In the genomic region with DNA sequence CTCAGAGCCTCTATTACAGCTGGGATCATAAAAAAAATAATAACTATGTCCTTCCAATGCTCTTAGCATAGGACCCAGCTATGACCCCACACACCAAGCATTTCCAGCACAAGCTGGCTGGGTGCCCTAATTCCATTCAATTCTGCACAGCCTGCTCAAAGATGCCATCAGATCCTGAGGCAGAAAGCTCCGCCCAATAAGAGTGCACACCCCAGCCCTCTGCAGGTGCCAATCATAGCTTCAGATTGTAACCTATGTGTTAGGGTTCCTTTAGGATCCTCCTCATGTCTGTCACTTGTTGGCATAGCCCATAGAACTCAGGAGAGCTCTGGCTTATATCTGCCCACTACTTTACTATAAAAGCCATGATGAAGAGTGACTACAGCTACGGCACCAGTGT, we compare ENCODE assay signal across 21 mouse cellular contexts. TPM values are rescaled to one million over a fixed set of nuclear protein-coding genes. Genes with fewer than 3 reads are reported as not detected.
A peak's percentile ranks its signal among the peaks of the same experiment; 100 is the strongest.
DNase-seq lines count a peak whose midpoint lies in the region; ATAC-seq and TF ChIP-seq lines count a peak whose summit lies in the region.
"Had no signal": no experiment of that assay in that cellular context is flagged by ENCODE, and none has a peak within 500 bp of the region (broad histone marks: within the 10 kb centered on the region; RNA-seq: fewer than 3 reads in every experiment).

No protein-coding gene starts in this region.

- no peak for TF ChIP-seq CTCF in liver, postnatal 0 days (IDR thresholded peaks at IDR 0.05; ENCODE audit: low read depth)

- H3K9me3 ChIP-seq in lung, embryonic 16.5 days (ENCODE audit: control insufficient read depth, low read length), result no peaks in the 10 kb centered on the region
- H3K9me3 ChIP-seq in liver, embryonic 13.5 days (replicated peaks), result no peaks in the 10 kb centered on the region
- H3K9me3 ChIP-seq in liver, postnatal 0 days (ENCODE audit: low read length), result no peaks in the 10 kb centered on the region
- H3K9me3 ChIP-seq in neural tube, embryonic 15.5 days (replicated peaks), result no peaks in the 10 kb centered on the region; the same call in 1 of the 2 replicates
- H3K9me3 ChIP-seq in forebrain, embryonic 13.5 days (replicated peaks), result no peaks in the 10 kb centered on the region
- H3K9me3 ChIP-seq in forebrain, embryonic 10.5 days, result no peaks in the 10 kb centered on the region
- H3K9me3 ChIP-seq: embryonic facial prominence, embryonic 10.5 days; heart, embryonic 13.5 days had no signal

- H3K4me3 ChIP-seq in lung, embryonic 16.5 days (ENCODE audit: low read length), result no peak overlapping the region
- H3K4me3 ChIP-seq in liver, embryonic 13.5 days (replicated peaks), result no peak overlapping the region
- H3K4me3 ChIP-seq in liver, postnatal 0 days (ENCODE audit: low read depth, low read length), result no peak overlapping the region
- H3K4me3 ChIP-seq in neural tube, embryonic 15.5 days (replicated peaks), result no peak overlapping the region
- no peak overlapping the region for H3K4me3 ChIP-seq in forebrain, embryonic 13.5 days
- H3K4me3 ChIP-seq in forebrain, embryonic 10.5 days, result no peak overlapping the region
- H3K4me3 ChIP-seq: embryonic facial prominence, embryonic 10.5 days; heart, adult 2 months; heart, embryonic 13.5 days had no signal

- TF ChIP-seq EP300 in liver, postnatal 0 days (IDR thresholded peaks at IDR 0.05; ENCODE audit: low read depth), result no peak

- WGBS in lung, embryonic 16.5 days, result 60% methylated on average over 2 of the region's 2 CpGs
- WGBS in liver, embryonic 13.5 days (ENCODE audit: insufficient replicate concordance), result 77% methylated on average over 2 of the region's 2 CpGs
- 80% methylated on average over 2 of the region's 2 CpGs for WGBS in liver, postnatal 0 days (ENCODE audit: insufficient replicate concordance)
- WGBS in neural tube, embryonic 15.5 days, result 96% methylated on average over 2 of the region's 2 CpGs
- 91% methylated on average over 2 of the region's 2 CpGs for WGBS in forebrain, embryonic 13.5 days
- WGBS in forebrain, embryonic 10.5 days, result 89% methylated on average over 2 of the region's 2 CpGs

- H3K9ac ChIP-seq in lung, embryonic 16.5 days (ENCODE audit: low read length), result no peak overlapping the region
- peak overlapping the region; percentile 70 for H3K9ac ChIP-seq in liver, embryonic 13.5 days
- no peak overlapping the region for H3K9ac ChIP-seq in liver, postnatal 0 days (replicated peaks)
- H3K9ac ChIP-seq in neural tube, embryonic 15.5 days (replicated peaks), result no peak overlapping the region
- no peak overlapping the region for H3K9ac ChIP-seq in forebrain, embryonic 13.5 days
- H3K9ac ChIP-seq: heart, embryonic 13.5 days had no signal

- peak overlapping the region; percentile 64 for H3K27ac ChIP-seq in lung, embryonic 16.5 days (ENCODE audit: low read length)
- H3K27ac ChIP-seq in liver, embryonic 13.5 days, result peak overlapping the region; percentile 92
- H3K27ac ChIP-seq in liver, postnatal 0 days (ENCODE audit: low read depth), result no peak overlapping the region
- H3K27ac ChIP-seq in neural tube, embryonic 15.5 days (replicated peaks), result no peak overlapping the region
- no peak overlapping the region for H3K27ac ChIP-seq in forebrain, embryonic 13.5 days
- H3K27ac ChIP-seq in forebrain, embryonic 10.5 days, result no peak overlapping the region
- H3K27ac ChIP-seq: heart, adult 2 months; heart, embryonic 13.5 days had no signal

- peaks cover 11% of the 10 kb centered on the region; the same call in 1 of the 2 replicates for H3K4me1 ChIP-seq in lung, embryonic 16.5 days (replicated peaks; ENCODE audit: control insufficient read depth, insufficient read depth, low read length)
- peaks cover 50% of the 10 kb centered on the region for H3K4me1 ChIP-seq in liver, embryonic 13.5 days (replicated peaks)
- H3K4me1 ChIP-seq in liver, postnatal 0 days (ENCODE audit: insufficient read depth), result peaks cover 14% of the 10 kb centered on the region
- H3K4me1 ChIP-seq in neural tube, embryonic 15.5 days, result no peaks in the 10 kb centered on the region
- no peaks in the 10 kb centered on the region for H3K4me1 ChIP-seq in forebrain, embryonic 13.5 days
- H3K4me1 ChIP-seq in forebrain, embryonic 10.5 days, result peaks cover 3% of the 10 kb centered on the region; the same call in 1 of the 2 replicates
- H3K4me1 ChIP-seq: embryonic facial prominence, embryonic 10.5 days had no signal

- H3K36me3 ChIP-seq in lung, embryonic 16.5 days (ENCODE audit: control insufficient read depth, insufficient read depth, low read length), result no peaks in the 10 kb centered on the region
- H3K36me3 ChIP-seq in liver, embryonic 13.5 days, result no peaks in the 10 kb centered on the region
- H3K36me3 ChIP-seq in liver, postnatal 0 days (replicated peaks; ENCODE audit: insufficient read depth, low read length), result no peaks in the 10 kb centered on the region
- no peaks in the 10 kb centered on the region for H3K36me3 ChIP-seq in neural tube, embryonic 15.5 days
- H3K36me3 ChIP-seq in forebrain, embryonic 13.5 days (ENCODE audit: poor library complexity, severe bottlenecking), result no peaks in the 10 kb centered on the region
- H3K36me3 ChIP-seq in forebrain, embryonic 10.5 days (replicated peaks), result no peaks in the 10 kb centered on the region
- H3K36me3 ChIP-seq: embryonic facial prominence, embryonic 10.5 days; heart, embryonic 13.5 days had no signal

- no peak overlapping the region for H3K4me2 ChIP-seq in lung, embryonic 16.5 days (ENCODE audit: low read depth, low read length)
- H3K4me2 ChIP-seq in liver, embryonic 13.5 days, result peak overlapping the region; percentile 65
- H3K4me2 ChIP-seq in liver, postnatal 0 days (ENCODE audit: low read depth, low read length), result 0 out of 2 replicates have a peak overlapping the region, but pooled peaks have one; percentile 6
- no peak overlapping the region for H3K4me2 ChIP-seq in neural tube, embryonic 15.5 days
- no peak overlapping the region for H3K4me2 ChIP-seq in forebrain, embryonic 13.5 days
- H3K4me2 ChIP-seq: heart, embryonic 13.5 days had no signal

- no peaks in the 10 kb centered on the region for H3K27me3 ChIP-seq in lung, embryonic 16.5 days (ENCODE audit: control insufficient read depth, insufficient read depth, low read depth, low read length)
- 0 out of 2 replicates have a peak, but pooled peaks cover 3% of the 10 kb centered on the region for H3K27me3 ChIP-seq in liver, embryonic 13.5 days
- no peaks in the 10 kb centered on the region for H3K27me3 ChIP-seq in liver, postnatal 0 days (ENCODE audit: insufficient read depth, low read length)
- no peaks in the 10 kb centered on the region for H3K27me3 ChIP-seq in neural tube, embryonic 15.5 days (replicated peaks)
- H3K27me3 ChIP-seq in forebrain, embryonic 13.5 days, result no peaks in the 10 kb centered on the region
- no peaks in the 10 kb centered on the region for H3K27me3 ChIP-seq in forebrain, embryonic 10.5 days (ENCODE audit: poor library complexity, severe bottlenecking)
- H3K27me3 ChIP-seq: heart, embryonic 13.5 days had no signal

- DNase-seq in lung, postnatal 14 days, result no peak
- DNase-seq in liver, embryonic 13.5 days, result no peak
- no peak for DNase-seq in liver, postnatal 0 days
- DNase-seq in forebrain, embryonic 10.5 days (ENCODE audit: extremely low spot score, low spot score), result no peak
- DNase-seq: adrenal gland, adult 2 months; adrenal gland, postnatal 25 days; cerebellum, adult 2 months; cerebellum, postnatal 10 days; gastrocnemius, postnatal 14 days; heart, adult 2 months; heart, postnatal 36 days had no signal

- peak; percentile 26; the same call in 1 of the 2 replicates for ATAC-seq in lung, embryonic 16.5 days (ENCODE audit: low read depth)
- ATAC-seq in erythroid progenitor cell, adult 5-6 weeks (replicated peaks; ENCODE audit: low FRiP score, poor library complexity, severe bottlenecking), result peak; percentile 59
- peak; percentile 49 for ATAC-seq in liver, embryonic 13.5 days (ENCODE audit: low read depth)
- ATAC-seq in liver, postnatal 0 days, result 0 out of 2 replicates have a peak, but pooled peaks have one; percentile 12
- no peak for ATAC-seq in neural tube, embryonic 15.5 days (ENCODE audit: low FRiP score)
- no peak for ATAC-seq in forebrain, embryonic 13.5 days
- ATAC-seq: forebrain, embryonic 14.5 days; hindbrain, embryonic 16.5 days had no signal

RNA-seq across cellular contexts. Expression of a gene that starts 7.8 kb away (rescaled TPM):
- 2.6 and 3.3 TPM in 2 replicates for polyA plus RNA-seq in lung, embryonic 16.5 days (2015; fragmentation: Nextera tagmentation; extraction: Ambion mirVana)
- total RNA-seq in erythroid progenitor cell, adult 5-6 weeks (2015; ENCODE audit: low replicate concordance), result 69.6 and 81.1 TPM in 2 replicates
- 47.7 and 48.9 TPM in 2 replicates for total RNA-seq in erythroid progenitor cell, adult 5-6 weeks (2017; ENCODE audit: low replicate concordance)
- polyA plus RNA-seq in liver, embryonic 13.5 days (2015; fragmentation: Nextera tagmentation; extraction: Ambion mirVana), result 89.4 and 99.6 TPM in 2 replicates
- 31.0 and 37.5 TPM in 2 replicates for polyA plus RNA-seq in liver, postnatal 0 days (2015; fragmentation: Nextera tagmentation; extraction: Ambion mirVana)
- polyA plus RNA-seq in neural tube, embryonic 15.5 days (2015; fragmentation: Nextera tagmentation; extraction: Ambion mirVana), result 0.51 and 1.4 TPM in 2 replicates
- 0.81 and 0.83 TPM in 2 replicates for polyA plus RNA-seq in forebrain, embryonic 13.5 days (2015; fragmentation: Nextera tagmentation; extraction: Ambion mirVana)
- 6.0 and 6.8 TPM in 2 replicates for polyA plus RNA-seq in forebrain, embryonic 10.5 days (2016; fragmentation: Nextera tagmentation; extraction: Ambion mirVana)

RNA-seq across cellular contexts. Expression of a gene that starts 27.9 kb away (rescaled TPM):
- 3.2 and 3.4 TPM in 2 replicates for polyA plus RNA-seq in lung, embryonic 16.5 days (2015; fragmentation: Nextera tagmentation; extraction: Ambion mirVana)
- total RNA-seq in erythroid progenitor cell, adult 5-6 weeks (2015; ENCODE audit: low replicate concordance), result 1.4 TPM in 1 of 2 replicates, not detected in the other
- total RNA-seq in erythroid progenitor cell, adult 5-6 weeks (2017; ENCODE audit: low replicate concordance), result not detected in 2 replicates
- polyA plus RNA-seq in liver, embryonic 13.5 days (2015; fragmentation: Nextera tagmentation; extraction: Ambion mirVana), result 0.83 and 0.85 TPM in 2 replicates
- 0.21 and 0.23 TPM in 2 replicates for polyA plus RNA-seq in liver, postnatal 0 days (2015; fragmentation: Nextera tagmentation; extraction: Ambion mirVana)
- polyA plus RNA-seq in neural tube, embryonic 15.5 days (2015; fragmentation: Nextera tagmentation; extraction: Ambion mirVana), result 0.58 and 1.5 TPM in 2 replicates
- 0.21 TPM in 1 of 2 replicates, not detected in the other for polyA plus RNA-seq in forebrain, embryonic 13.5 days (2015; fragmentation: Nextera tagmentation; extraction: Ambion mirVana)
- 0.31 and 0.40 TPM in 2 replicates for polyA plus RNA-seq in forebrain, embryonic 10.5 days (2016; fragmentation: Nextera tagmentation; extraction: Ambion mirVana)
- total RNA-seq: gastrocnemius, adult 18-20 months; gastrocnemius, postnatal 14 days; heart, adult 2 months; heart, postnatal 36 days had no signal
- polyA plus RNA-seq: heart, postnatal 0 days had no signal

RNA-seq across cellular contexts. Expression of a gene that starts 55.5 kb away (rescaled TPM):
- polyA plus RNA-seq in lung, embryonic 16.5 days (2015; fragmentation: Nextera tagmentation; extraction: Ambion mirVana), result 765 and 788 TPM in 2 replicates
- 102 and 110 TPM in 2 replicates for total RNA-seq in erythroid progenitor cell, adult 5-6 weeks (2015; ENCODE audit: low replicate concordance)
- 92.2 and 202 TPM in 2 replicates for total RNA-seq in erythroid progenitor cell, adult 5-6 weeks (2017; ENCODE audit: low replicate concordance)
- polyA plus RNA-seq in liver, embryonic 13.5 days (2015; fragmentation: Nextera tagmentation; extraction: Ambion mirVana), result 130 and 131 TPM in 2 replicates
- 213 and 231 TPM in 2 replicates for polyA plus RNA-seq in liver, postnatal 0 days (2015; fragmentation: Nextera tagmentation; extraction: Ambion mirVana)
- 493 and 522 TPM in 2 replicates for polyA plus RNA-seq in neural tube, embryonic 15.5 days (2015; fragmentation: Nextera tagmentation; extraction: Ambion mirVana)
- 217 and 236 TPM in 2 replicates for polyA plus RNA-seq in forebrain, embryonic 13.5 days (2015; fragmentation: Nextera tagmentation; extraction: Ambion mirVana)
- 225 and 250 TPM in 2 replicates for polyA plus RNA-seq in forebrain, embryonic 10.5 days (2016; fragmentation: Nextera tagmentation; extraction: Ambion mirVana)

Comparison
In these comparisons a context has a peak if more than half of its experiments do, and no peak if none do; other contexts are left out.
1. H3K27ac ChIP-seq: peak in lung, embryonic 16.5 days (single experiment) and liver, embryonic 13.5 days (single experiment); none in liver, postnatal 0 days (single experiment), neural tube, embryonic 15.5 days (single experiment), forebrain, embryonic 13.5 days (single experiment) and forebrain, embryonic 10.5 days (single experiment).
2. ATAC-seq: peak in lung, embryonic 16.5 days (single experiment), erythroid progenitor cell, adult 5-6 weeks (single experiment), liver, embryonic 13.5 days (single experiment) and liver, postnatal 0 days (single experiment); none in neural tube, embryonic 15.5 days (single experiment) and forebrain, embryonic 13.5 days (single experiment).
3. H3K4me2 ChIP-seq: peak in liver, embryonic 13.5 days (single experiment) and liver, postnatal 0 days (single experiment); none in lung, embryonic 16.5 days (single experiment), neural tube, embryonic 15.5 days (single experiment) and forebrain, embryonic 13.5 days (single experiment).